Mouse (Mus musculus): Measurements from ENCODE around the gene Chd3.

- TF ChIP-seq POLR2A (IDR thresholded peaks at IDR 0.05; ENCODE audit: borderline replicate concordance, low read depth, low read length) = no peak
- no peak for TF ChIP-seq CTCF (IDR thresholded peaks at IDR 0.05; ENCODE audit: low read depth, low read length)
These were observed 38.1 kb downstream of the Chd3 start for GRCm38 (mm10) chr11:69331152-69331551.
